Mouse (Mus musculus): ENCODE results near the gene Npnt.

DNA sequence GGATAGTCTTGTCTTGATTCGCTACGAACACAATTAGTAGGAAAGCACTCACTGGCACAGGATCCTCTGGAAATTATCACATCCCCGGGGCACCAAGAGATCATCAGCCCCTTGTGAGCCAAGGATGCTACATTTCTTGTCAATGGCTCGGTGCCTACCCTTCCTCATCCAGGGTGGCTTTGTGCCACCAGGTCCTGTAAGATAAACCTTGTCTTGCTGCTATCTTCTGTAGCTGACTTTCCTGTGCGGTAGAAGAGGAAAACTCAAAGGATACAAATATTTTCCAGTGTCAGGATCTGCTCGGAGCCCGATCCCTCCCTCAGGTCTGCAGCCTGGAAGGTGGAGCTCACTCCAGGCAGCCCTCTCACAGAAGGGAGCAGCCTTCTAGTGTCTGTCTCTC, 90.5 kb downstream of the Npnt start:
- TF ChIP-seq CTCF (conservative IDR thresholded peaks at IDR 0.05; ENCODE audit: insufficient read depth, insufficient read length, low read depth, low read length) (no peak), POLR2A (IDR thresholded peaks at IDR 0.05; ENCODE audit: low read depth, low read length) (no peak)
